Mouse (Mus musculus) embryonic facial prominence, embryonic 10.5 days (tissue): Measurements from ENCODE around the gene Havcr2. TPM values are rescaled to one million over a fixed set of nuclear protein-coding genes. Genes with fewer than 3 reads are reported as not detected.
"Not testable (repeated sequence)": the region's sequence is repeated elsewhere in the genome, so short reads cannot be mapped to it uniquely, and the experiment has no call there.

Source experiments
- DNase-seq: peaks from one replicate; pipeline ENCODE4 v3.0.0-alpha.2; 2017; ENCODE audit warnings: low spot score
- H3K27ac ChIP-seq: fragments of 300-500 bp; sonication (generic); replicated peaks from 2 replicates; pipeline ENCODE4 v1.5.1; 2016; ENCODE audit warnings: mild to moderate bottlenecking
- H3K27me3 ChIP-seq: fragments of 300-500 bp; sonication (generic); replicated peaks from 2 replicates; pipeline ENCODE4 v1.6.1; 2016; ENCODE audit warnings: low read depth, mild to moderate bottlenecking; ENCODE audit not compliant: poor library complexity, severe bottlenecking
- H3K36me3 ChIP-seq: fragments of 300-500 bp; sonication (generic); replicated peaks from 2 replicates; pipeline ENCODE4 v1.6.1; 2016; ENCODE audit warnings: mild to moderate bottlenecking, moderate library complexity
- H3K4me1 ChIP-seq: fragments of 300-500 bp; sonication (generic); 2 replicates; pipeline ENCODE4 v1.6.1; 2016
- H3K4me3 ChIP-seq: fragments of 300-500 bp; sonication (generic); 2 replicates; pipeline ENCODE4 v1.5.1; 2016; ENCODE audit warnings: mild to moderate bottlenecking, moderate library complexity
- H3K9me3 ChIP-seq: fragments of 300-500 bp; sonication (generic); 2 replicates; pipeline ENCODE4 v1.6.1; 2016; ENCODE audit warnings: mild to moderate bottlenecking
- WGBS: fragments of 180-500 bp; shearing (Covaris S2); methylation state at CpG from one replicate; pipeline ENCODE4 v1.1.7; 2016; 5-methylcytosine and 5-hydroxymethylcytosine counted together
- polyA plus RNA-seq: library from polyadenylated mRNA; unstranded; fragments of >200 nt; fragmentation: Nextera tagmentation; extraction: Ambion mirVana; gene quantifications from 2 replicates; pipeline ENCODE4 v1.2.1, GENCODE M21; 2016

Gene Havcr2
- polyA plus RNA-seq, 1 experiment from 2014 or later = not detected

GRCm38 (mm10) chr11:46474220-46474619, 19.5 kb downstream of the Havcr2 start:
- no peak for DNase-seq
- Histone ChIP-seq H3K4me1 (no peaks in the 10 kb centered on the region), H3K9me3 (no peaks in the 10 kb centered on the region), H3K36me3 (no peaks in the 10 kb centered on the region), H3K27me3 (no peaks in the 10 kb centered on the region), H3K4me3 (no peak overlapping the region), H3K27ac (no peak overlapping the region)
- WGBS = 90% methylated on average over 4 of the region's 4 CpGs

- WGBS = 92% methylated on average over 9 of the region's 9 CpGs
- Histone ChIP-seq H3K4me3 (no peak overlapping the region), H3K27ac (no peak overlapping the region), H3K27me3 (no peaks in the 10 kb centered on the region), H3K36me3 (no peaks in the 10 kb centered on the region), H3K4me1 (peaks cover 5% of the 10 kb centered on the region; the same call in 1 of the 2 replicates), H3K9me3 (no peaks in the 10 kb centered on the region)
- no peak for DNase-seq
These were observed 24.6 kb downstream of the Havcr2 start for GRCm38 (mm10) chr11:46479311-46479710.

GRCm38 (mm10) chr11:46480517-46480916, 25.8 kb downstream of the Havcr2 start:
- H3K4me1 ChIP-seq = peaks cover 5% of the 10 kb centered on the region; the same call in 1 of the 2 replicates
- no peak for DNase-seq
- 72% methylated on average over 7 of the region's 7 CpGs for WGBS
- no peaks in the 10 kb centered on the region for H3K36me3 ChIP-seq
- no peaks in the 10 kb centered on the region for H3K27me3 ChIP-seq
- no peaks in the 10 kb centered on the region for H3K9me3 ChIP-seq
- no peak overlapping the region for H3K27ac ChIP-seq
- no peak overlapping the region for H3K4me3 ChIP-seq

- 21% methylated on average over 1 of the region's 1 CpGs for WGBS
- Histone ChIP-seq H3K27ac (no peak overlapping the region), H3K9me3 (no peaks in the 10 kb centered on the region), H3K36me3 (no peaks in the 10 kb centered on the region), H3K27me3 (no peaks in the 10 kb centered on the region), H3K4me1 (no peaks in the 10 kb centered on the region), H3K4me3 (no peak overlapping the region)
- DNase-seq = no peak
These were observed 33.5 kb downstream of the Havcr2 start for GRCm38 (mm10) chr11:46488231-46488630.

DNA sequence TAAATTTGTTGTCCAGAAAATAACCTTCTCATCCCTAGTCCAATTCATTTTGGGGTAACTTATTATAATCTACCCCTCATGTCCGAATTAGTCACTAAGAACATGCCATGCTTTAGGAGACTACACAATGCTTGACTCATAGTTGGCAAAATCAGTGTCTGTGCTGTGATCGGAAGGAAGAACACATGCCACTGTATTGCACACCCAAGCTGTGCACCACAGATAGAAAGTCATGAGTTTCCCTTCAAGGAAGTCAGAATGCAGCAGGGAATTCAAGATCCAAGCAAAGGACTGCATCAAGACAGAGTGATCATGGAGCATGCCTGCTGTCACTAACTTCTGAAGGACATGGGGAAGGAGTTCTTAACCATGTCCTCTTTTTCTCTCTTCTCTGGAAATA, 33.9 kb downstream of the Havcr2 start:
- Histone ChIP-seq H3K27ac (no peak overlapping the region), H3K36me3 (no peaks in the 10 kb centered on the region), H3K4me3 (no peak overlapping the region), H3K9me3 (no peaks in the 10 kb centered on the region), H3K4me1 (no peaks in the 10 kb centered on the region), H3K27me3 (no peaks in the 10 kb centered on the region)
- DNase-seq = no peak
- WGBS = 81% methylated on average over 2 of the region's 2 CpGs

DNA sequence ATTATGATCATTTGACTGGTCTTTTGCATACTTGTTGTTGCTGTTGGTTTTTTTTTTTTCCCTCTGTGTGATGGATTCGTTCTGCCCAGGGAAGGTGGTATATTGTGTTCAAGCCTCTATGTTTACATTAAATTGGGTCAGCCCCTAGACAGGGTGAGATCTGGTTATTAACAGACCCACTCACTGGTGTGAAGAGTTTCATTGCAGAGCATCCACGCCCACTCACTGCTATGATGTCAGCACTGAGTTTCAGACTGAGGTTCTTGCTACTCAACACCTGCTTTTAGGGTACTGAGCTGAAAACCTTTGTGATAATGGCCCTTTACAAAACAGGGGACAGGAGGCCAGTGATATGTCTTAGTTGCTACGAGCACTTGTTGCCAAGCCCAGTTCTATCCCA, 52.4 kb downstream of the Havcr2 start:
- Histone ChIP-seq H3K4me1 (no peaks in the 10 kb centered on the region), H3K27me3 (no peaks in the 10 kb centered on the region), H3K4me3 (no peak overlapping the region), H3K36me3 (no peaks in the 10 kb centered on the region), H3K9me3 (no peaks in the 10 kb centered on the region), H3K27ac (no peak overlapping the region)
- DNase-seq = no peak
- WGBS = 92% methylated on average over 3 of the region's 3 CpGs

DNA sequence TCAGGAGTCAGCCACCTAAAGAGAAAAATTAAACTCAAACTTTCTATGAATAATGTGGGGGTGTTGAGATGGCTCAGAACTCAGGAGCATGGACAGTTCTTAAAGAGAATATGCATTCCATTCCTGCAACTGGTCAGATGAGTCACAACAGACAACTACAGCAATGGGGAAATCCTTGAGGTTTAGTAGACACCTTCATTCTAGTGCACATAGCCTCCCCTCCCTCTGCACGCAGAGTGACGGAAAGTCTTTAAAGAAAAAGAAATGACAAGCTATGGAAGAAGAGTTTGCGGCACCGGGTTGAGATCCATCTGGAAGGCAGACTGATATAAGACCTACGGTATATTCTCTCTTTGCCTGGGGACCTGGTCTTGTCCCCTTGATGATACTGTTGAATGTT, 55.2 kb downstream of the Havcr2 start:
- no peak for DNase-seq
- H3K27ac ChIP-seq = no peak overlapping the region
- no peaks in the 10 kb centered on the region for H3K27me3 ChIP-seq
- H3K4me1 ChIP-seq = no peaks in the 10 kb centered on the region
- WGBS = 92% methylated on average over 5 of the region's 5 CpGs
- H3K36me3 ChIP-seq = no peaks in the 10 kb centered on the region
- H3K4me3 ChIP-seq = no peak overlapping the region
- no peaks in the 10 kb centered on the region for H3K9me3 ChIP-seq

DNA sequence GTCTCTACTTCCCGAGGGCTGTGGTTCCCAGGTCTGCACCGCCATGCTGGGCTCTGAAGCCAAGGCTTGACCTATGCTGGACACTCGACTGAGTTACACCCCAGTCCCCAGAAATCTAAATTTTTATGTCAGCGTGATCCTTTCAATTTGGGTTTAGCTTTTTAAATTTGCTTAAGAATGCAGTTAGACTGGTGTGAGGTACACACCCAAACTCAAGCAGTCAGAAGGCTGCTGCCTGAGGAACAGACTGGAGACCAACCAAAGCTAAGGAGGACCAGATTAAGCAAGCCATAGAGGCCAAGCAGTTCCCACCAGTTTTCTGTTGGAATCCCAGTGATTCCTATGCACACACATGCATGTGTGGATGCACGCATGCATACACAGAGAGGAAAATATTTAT, 66.6 kb downstream of the Havcr2 start:
- WGBS = 90% methylated on average over 5 of the region's 5 CpGs
- H3K36me3 ChIP-seq, H3K9me3 ChIP-seq, H3K27ac ChIP-seq, H3K27me3 ChIP-seq, H3K4me1 ChIP-seq, H3K4me3 ChIP-seq, DNase-seq: not testable (repeated sequence)

- H3K4me1 ChIP-seq = no peaks in the 10 kb centered on the region
- DNase-seq = no peak
- no peaks in the 10 kb centered on the region for H3K27me3 ChIP-seq
- H3K27ac ChIP-seq = no peak overlapping the region
- H3K9me3 ChIP-seq = no peaks in the 10 kb centered on the region
- no peaks in the 10 kb centered on the region for H3K36me3 ChIP-seq
- no peak overlapping the region for H3K4me3 ChIP-seq
- 77% methylated on average over 3 of the region's 3 CpGs for WGBS
These were observed 68.0 kb downstream of the Havcr2 start for GRCm38 (mm10) chr11:46522719-46523118.

DNA sequence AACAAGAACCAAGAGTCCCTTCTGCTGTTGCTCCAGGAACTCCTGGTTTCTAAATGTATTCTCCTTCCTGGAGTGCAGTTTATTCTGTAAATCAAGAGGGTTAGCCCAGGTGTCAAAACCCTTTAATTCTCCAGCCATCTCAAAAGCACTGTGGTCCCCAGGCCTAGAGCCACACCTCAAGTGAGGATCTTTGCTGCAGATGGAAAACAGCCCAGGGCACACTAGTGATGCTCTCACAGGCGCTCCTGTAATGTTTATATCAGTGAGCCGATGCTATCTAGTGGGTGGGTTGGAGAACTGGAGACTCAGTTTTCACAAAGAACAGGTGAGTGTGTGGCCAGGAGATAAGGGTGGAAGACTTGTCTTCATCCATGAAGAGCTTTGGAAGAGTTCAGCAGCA, 69.2 kb downstream of the Havcr2 start, which contains the start of gene Gm12169:
Gene Gm12169 (plus strand): TSS at position 301 of the 400 bp plus-strand sequence.
- WGBS = 92% methylated on average over 2 of the region's 2 CpGs
- H3K9me3 ChIP-seq = no peaks in the 10 kb centered on the region
- no peak within 1 kb of the TSS for H3K4me3 ChIP-seq
- no peak for DNase-seq
- no peak within 1 kb of the TSS for H3K27ac ChIP-seq
- no peaks in the 10 kb centered on the region for H3K36me3 ChIP-seq
- H3K27me3 ChIP-seq = no peaks in the 10 kb centered on the region
- no peaks in the 10 kb centered on the region for H3K4me1 ChIP-seq

DNA sequence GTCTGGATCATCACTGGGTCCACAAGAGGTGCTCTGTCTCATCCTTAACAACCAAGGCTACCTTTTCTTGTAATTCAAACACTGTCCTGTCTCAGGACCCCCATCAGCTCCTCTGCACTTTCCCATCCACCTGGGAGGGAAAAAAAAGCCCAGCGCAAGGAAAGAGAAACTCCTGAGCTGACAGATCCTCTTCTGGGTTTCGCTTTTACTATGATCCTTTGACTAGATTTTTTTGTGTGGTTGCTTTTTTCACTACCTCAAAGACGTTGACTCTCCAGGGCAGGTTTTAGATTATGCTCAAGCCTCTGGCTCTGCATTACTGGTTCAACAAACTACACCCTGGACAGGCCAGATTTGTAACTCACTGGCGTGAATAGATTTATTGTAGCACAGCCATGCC, 75.4 kb downstream of the Havcr2 start:
- H3K27me3 ChIP-seq = no peaks in the 10 kb centered on the region
- H3K9me3 ChIP-seq = no peaks in the 10 kb centered on the region
- H3K36me3 ChIP-seq = no peaks in the 10 kb centered on the region
- H3K4me1 ChIP-seq = no peaks in the 10 kb centered on the region
- H3K4me3 ChIP-seq = no peak overlapping the region
- WGBS = 71% methylated on average over 4 of the region's 4 CpGs
- no peak for DNase-seq
- no peak overlapping the region for H3K27ac ChIP-seq

Other genes with a start within 250 kb of the Havcr2 start
- gene Fndc9, start 219.4 kb upstream of the Havcr2 start, polyA plus RNA-seq = 0.26 and 0.29 TPM in 2 replicates
- gene Cyfip2, start 142.1 kb upstream of the Havcr2 start, polyA plus RNA-seq = 17.4 and 18.3 TPM in 2 replicates
- gene Itk, start 65.4 kb upstream of the Havcr2 start, polyA plus RNA-seq = 0.04 and 0.05 TPM in 2 replicates
- gene Fam71b, start 58.4 kb upstream of the Havcr2 start, polyA plus RNA-seq = not detected in 2 replicates
- 90.5 and 92.0 TPM in 2 replicates for gene Med7, start 18.0 kb upstream of the Havcr2 start, polyA plus RNA-seq
- not detected in 2 replicates for gene Gm12169, start 69.3 kb downstream of the Havcr2 start, polyA plus RNA-seq
- gene BC053393, start 116.6 kb downstream of the Havcr2 start, polyA plus RNA-seq = not detected in 2 replicates
- not detected in 2 replicates for gene Dppa1, start 174.3 kb downstream of the Havcr2 start, polyA plus RNA-seq